Mouse (Mus musculus): ENCODE measurements around the gene Eif2d.

- TF ChIP-seq CTCF (IDR thresholded peaks at IDR 0.05) (no peak), EP300 (IDR thresholded peaks at IDR 0.05; ENCODE audit: insufficient read depth, low read depth, low read length) (no peak), POLR2A (IDR thresholded peaks at IDR 0.05; ENCODE audit: insufficient read depth, low read depth, low read length) (no peak)
Measured at GRCm38 (mm10) chr1:131184956-131185660, 32.1 kb downstream of the Eif2d start.

Measured in heart, adult 2 months (tissue).